In the genomic region with DNA sequence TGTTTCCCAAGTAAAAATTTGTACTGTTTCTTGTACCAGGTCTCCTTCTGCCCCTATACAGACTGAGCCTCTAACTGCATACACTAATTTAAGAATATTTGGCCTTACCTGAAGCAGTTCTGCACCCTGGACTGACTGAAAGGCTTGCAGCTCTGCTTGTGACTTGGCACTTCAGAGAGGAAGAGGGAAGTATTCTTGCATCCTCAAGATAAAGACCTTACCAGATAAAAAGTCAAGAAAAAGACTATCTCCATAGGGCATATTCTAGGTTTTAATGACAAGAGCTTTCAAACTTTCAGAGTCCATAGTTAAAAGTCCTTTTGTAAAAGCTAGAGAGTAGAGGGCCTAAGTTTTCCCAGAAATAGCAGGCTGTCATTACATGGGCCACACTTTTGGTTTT, we compare ENCODE assay signal across 9 mouse cellular contexts. TPM values are rescaled to one million over a fixed set of nuclear protein-coding genes. Genes with fewer than 3 reads are reported as not detected.
DNase-seq lines count a peak whose midpoint lies in the region; ATAC-seq and TF ChIP-seq lines count a peak whose summit lies in the region.
"Had no signal": no experiment of that assay in that cellular context is flagged by ENCODE, and none has a peak within 500 bp of the region (broad histone marks: within the 10 kb centered on the region; RNA-seq: fewer than 3 reads in every experiment).

Gp5 (minus strand) TSS at position 133 of the 400 bp plus-strand sequence.

- no peak within 1 kb of the TSS for H3K9ac ChIP-seq in heart, embryonic 14.5 days (ENCODE audit: low read length)
- peak within 1 kb of the TSS; percentile 84 for H3K9ac ChIP-seq in MEL (ENCODE audit: control insufficient read depth, low read depth, low read length, poor library complexity, severe bottlenecking)
- H3K9ac ChIP-seq in forebrain, postnatal 0 days: peak within 1 kb of the TSS; percentile 62; the same call in 1 of the 2 replicates

- H3K79me2 ChIP-seq in MEL (ENCODE audit: control insufficient read depth, insufficient read depth, low read length, poor library complexity): peaks cover 31% of the 10 kb centered on the region

- intact Hi-C loops in heart, postnatal 10 days (cut with DNase I): loop anchor here (2.0 to 5.0 kb wide), 2 partner anchors 26 to 583 kb away; no protein-coding TSS in a partner anchor

- peaks cover 10% of the 10 kb centered on the region; the same call in 1 of the 2 replicates for H3K36me3 ChIP-seq in heart, embryonic 14.5 days (ENCODE audit: control insufficient read depth, insufficient read depth, low read length)
- H3K36me3 ChIP-seq in MEL (ENCODE audit: control insufficient read depth in 1 of 2, insufficient read depth in 2 of 2, low read length in 2 of 2): peaks cover 17 to 32% of the 10 kb centered on the region in 2 experiments
- H3K36me3 ChIP-seq in forebrain, postnatal 0 days (ENCODE audit: insufficient read depth): no peaks in the 10 kb centered on the region

- H3K4me2 ChIP-seq in heart, embryonic 14.5 days (ENCODE audit: low read length): peak within 1 kb of the TSS; percentile 100
- H3K4me2 ChIP-seq in forebrain, postnatal 0 days (ENCODE audit: low read depth): peak within 1 kb of the TSS; percentile 91

- TF ChIP-seq POLR2A in MEL (IDR thresholded peaks at IDR 0.05; ENCODE audit: control insufficient read depth in 1 of 2, insufficient read depth in 1 of 2, low read depth in 1 of 2, low read length in 2 of 2, poor library complexity in 1 of 2): peak; percentile 41 to 92; a peak in 3 of 4 replicates

- no peak for ATAC-seq in heart, embryonic 14.5 days (ENCODE audit: insufficient number of reproducible peaks, insufficient read depth, low FRiP score, low read depth)
- no peak for ATAC-seq in forebrain, postnatal 0 days
- peak; percentile 64 for ATAC-seq in megakaryocyte-erythroid progenitor cell, adult 5-6 weeks (replicated peaks; ENCODE audit: low FRiP score, low TSS enrichment, poor library complexity, severe bottlenecking)
- ATAC-seq in granulocyte monocyte progenitor cell, adult 5-6 weeks (replicated peaks; ENCODE audit: poor library complexity, severe bottlenecking): no peak

- no peak for DNase-seq in heart, postnatal 10 days
- DNase-seq in MEL (ENCODE audit: low read depth, low spot score): peak; percentile 90
- DNase-seq in forebrain, postnatal 0 days: no peak
- DNase-seq in adrenal gland, adult 2 months: no peak
- DNase-seq in kidney, postnatal 36 days: no peak

- peaks cover 64% of the 10 kb centered on the region for H3K27me3 ChIP-seq in heart, embryonic 14.5 days (ENCODE audit: control insufficient read depth, insufficient read depth, low read length)
- H3K27me3 ChIP-seq in MEL (ENCODE audit: control insufficient read depth in 1 of 2, insufficient read depth in 2 of 2, low read length in 2 of 2): no peaks in the 10 kb centered on the region
- H3K27me3 ChIP-seq in forebrain, postnatal 0 days (ENCODE audit: insufficient read depth, low read length): peaks cover 6% of the 10 kb centered on the region
- H3K27me3 ChIP-seq: CH12.LX had no signal

- H3K9me3 ChIP-seq in heart, embryonic 14.5 days (ENCODE audit: control insufficient read depth, low read length): no peaks in the 10 kb centered on the region
- H3K9me3 ChIP-seq in MEL (replicated peaks; ENCODE audit: insufficient read depth, low read length): no peaks in the 10 kb centered on the region
- no peaks in the 10 kb centered on the region for H3K9me3 ChIP-seq in forebrain, postnatal 0 days (ENCODE audit: low read length)

- peak; percentile 98 to 99 for TF ChIP-seq EP300 in MEL (IDR thresholded peaks at IDR 0.05; ENCODE audit: low read depth in 1 of 2, low read length in 2 of 2)

- no peak for TF ChIP-seq RAD21 in MEL (IDR thresholded peaks at IDR 0.05; ENCODE audit: low read depth, low read length)

- TF ChIP-seq CTCF in MEL (IDR thresholded peaks at IDR 0.05 in 2 of 3, conservative IDR thresholded peaks at IDR 0.05 in 1 of 3; ENCODE audit: control insufficient read depth in 1 of 3, insufficient read depth in 1 of 3, low read depth in 2 of 3, low read length in 3 of 3, poor library complexity in 1 of 3, severe bottlenecking in 1 of 3): no peak
- TF ChIP-seq CTCF in forebrain, postnatal 0 days (IDR thresholded peaks at IDR 0.05; ENCODE audit: low read depth): no peak

- H3K4me3 ChIP-seq in heart, embryonic 14.5 days (ENCODE audit: control insufficient read depth in 1 of 2, insufficient read depth in 1 of 2, low read depth in 1 of 2, low read length in 2 of 2): peak within 1 kb of the TSS; percentile 56 to 67
- H3K4me3 ChIP-seq in MEL (ENCODE audit: control insufficient read depth in 1 of 2, insufficient read depth in 1 of 2, low read depth in 2 of 2, low read length in 2 of 2): peak within 1 kb of the TSS; percentile 75 to 79
- H3K4me3 ChIP-seq in forebrain, postnatal 0 days (ENCODE audit: low read depth, low read length): peak within 1 kb of the TSS; percentile 57

- H3K27ac ChIP-seq in heart, embryonic 14.5 days (replicated peaks in 1 of 2; ENCODE audit: control insufficient read depth in 1 of 2, insufficient read depth in 1 of 2, low read depth in 2 of 2, low read length in 2 of 2): no peak within 1 kb of the TSS
- peak within 1 kb of the TSS; percentile 97 for H3K27ac ChIP-seq in MEL (ENCODE audit: control insufficient read depth, low read depth, low read length)
- no peak within 1 kb of the TSS for H3K27ac ChIP-seq in forebrain, postnatal 0 days (ENCODE audit: low read depth, low read length)

- H3K4me1 ChIP-seq in heart, embryonic 14.5 days (ENCODE audit: control insufficient read depth in 2 of 2, insufficient read depth in 2 of 2, low read length in 2 of 2): peaks cover 2 to 18% of the 10 kb centered on the region in 2 experiments; a peak in 3 of 4 replicates
- H3K4me1 ChIP-seq in MEL (ENCODE audit: control insufficient read depth in 1 of 2, insufficient read depth in 2 of 2, low read length in 2 of 2): peaks cover 23 to 33% of the 10 kb centered on the region in 2 experiments
- H3K4me1 ChIP-seq in forebrain, postnatal 0 days (ENCODE audit: insufficient read depth): 0 out of 2 replicates have a peak, but pooled peaks cover 7% of the 10 kb centered on the region

TF ChIP-seq in MEL, 35 proteins besides CTCF, POLR2A, EP300 and RAD21 (continues in another document):
- TF ChIP-seq MEF2A (IDR thresholded peaks at IDR 0.05; ENCODE audit: extremely low read depth, insufficient replicate concordance, low read depth, low read length, poor library complexity, severe bottlenecking) (no peak), MAX (IDR thresholded peaks at IDR 0.05; ENCODE audit: low read length) (0 out of 2 replicates have a peak, but pooled peaks have one; percentile 9), KAT2A (conservative IDR thresholded peaks at IDR 0.05; ENCODE audit: low read depth, low read length) (0 out of 2 replicates have a peak, but pooled peaks have one; percentile 34), USF2 (IDR thresholded peaks at IDR 0.05; ENCODE audit: borderline replicate concordance in 1 of 2, insufficient read depth in 1 of 2, low read depth in 1 of 2, low read length in 2 of 2) (no peak), CHD2 (IDR thresholded peaks at IDR 0.05; ENCODE audit: low read length) (peak; percentile 42; the same call in 1 of the 2 replicates), HCFC1 (IDR thresholded peaks at IDR 0.05; ENCODE audit: low read depth, low read length) (peak; percentile 63), MXI1 (IDR thresholded peaks at IDR 0.05; ENCODE audit: low read depth, low read length) (peak; percentile 55; the same call in 1 of the 2 replicates), ETS1 (IDR thresholded peaks at IDR 0.05; ENCODE audit: low read depth, low read length) (peak; percentile 90), ELF1 (IDR thresholded peaks at IDR 0.05; ENCODE audit: low read depth, low read length) (peak; percentile 48; the same call in 1 of the 2 replicates), BHLHE40 (IDR thresholded peaks at IDR 0.05; ENCODE audit: borderline replicate concordance, low read depth, low read length) (peak; percentile 83), NRF1 (IDR thresholded peaks at IDR 0.05; ENCODE audit: insufficient read depth, low read depth, low read length, poor library complexity, severe bottlenecking) (no peak), USF1 (IDR thresholded peaks at IDR 0.05; ENCODE audit: low read depth, low read length) (no peak), POLR2AphosphoS5 (IDR thresholded peaks at IDR 0.05; ENCODE audit: borderline replicate concordance, low read depth, low read length) (no peak), TCF12 (IDR thresholded peaks at IDR 0.05; ENCODE audit: low read depth, low read length) (peak; percentile 98), ZKSCAN1 (IDR thresholded peaks at IDR 0.05; ENCODE audit: low read depth, low read length) (no peak), SIN3A (IDR thresholded peaks at IDR 0.05; ENCODE audit: low read length) (peak; percentile 94), SMC3 (IDR thresholded peaks at IDR 0.05; ENCODE audit: low read depth, low read length) (no peak; the same call in 1 of the 2 replicates), POLR2AphosphoS2 (IDR thresholded peaks at IDR 0.05; ENCODE audit: low read length) (peak; percentile 98), NELFE (IDR thresholded peaks at IDR 0.05; ENCODE audit: low read depth, low read length) (peak; percentile 82), GABPA (IDR thresholded peaks at IDR 0.05; ENCODE audit: low read depth, low read length) (peak; percentile 68; the same call in 1 of the 2 replicates), ZNF384 (IDR thresholded peaks at IDR 0.05; ENCODE audit: low read depth, low read length) (peak; percentile 56), CHD1 (IDR thresholded peaks at IDR 0.05; ENCODE audit: low read depth, low read length) (no peak), MYB (IDR thresholded peaks at IDR 0.05; ENCODE audit: low read depth, low read length) (no peak)

RNA-seq across cellular contexts. Expression of gene Gp5, which starts in this region (rescaled TPM):
- polyA plus RNA-seq in heart, embryonic 14.5 days (2014; fragmentation: Nextera tagmentation; extraction: Ambion mirVana): 0.50 and 0.63 TPM in 2 replicates
- under 1 TPM; 0.42 to 0.67 TPM for total RNA-seq in heart, postnatal 10 days (2021)
- 49.0 and 59.2 TPM in 2 replicates for total RNA-seq in MEL (2012; rRNA removed)
- polyA plus RNA-seq in MEL (2012; ENCODE audit: insufficient read depth in 1 of 2, insufficient read length in 2 of 2, low read depth in 1 of 2, low replicate concordance in 2 of 2, missing spikeins in 1 of 2): 10 to 100 TPM in 1 of 2 experiments, not detected in 1; 63.1 TPM
- 0.24 and 0.54 TPM in 2 replicates for total RNA-seq in forebrain, postnatal 0 days (2014; rRNA removed)
- polyA plus RNA-seq in forebrain, postnatal 0 days (2015; fragmentation: Nextera tagmentation; extraction: Ambion mirVana): 0.43 and 0.82 TPM in 2 replicates
- total RNA-seq in megakaryocyte-erythroid progenitor cell, adult 5-6 weeks (2014; fragmentation: Nextera tagmentation): 9.4 and 13.1 TPM in 2 replicates
- total RNA-seq in megakaryocyte-erythroid progenitor cell, adult 5-6 weeks (2017): 14.5 and 17.1 TPM in 2 replicates
- under 1 TPM in 1 of 2 experiments, not detected in 1; 0.17 TPM for total RNA-seq in adrenal gland, adult 2 months (2021)
- polyA plus RNA-seq in adrenal gland, adult 2 months (2012; rRNA removed): 0.04 and 0.35 TPM in 2 replicates
- not detected in 2 replicates for total RNA-seq in granulocyte monocyte progenitor cell, adult 5-6 weeks (2014; fragmentation: Nextera tagmentation)
- 1.4 TPM in 1 of 2 replicates, not detected in the other for total RNA-seq in granulocyte monocyte progenitor cell, adult 5-6 weeks (2017)

Comparison
In these comparisons a context has a peak if more than half of its experiments do, and no peak if none do; other contexts are left out.
1. RNA of gene Gp5 (polyA plus RNA-seq): 63.1 TPM in MEL; 0.43 to 0.82 TPM in forebrain, postnatal 0 days, 0.50 to 0.63 TPM in heart, embryonic 14.5 days and 0.04 to 0.35 TPM in adrenal gland, adult 2 months; every median in the first group is over 10 times any median in the second.
2. Peak in every context shown above with its lines, with median percentiles within 50 percentile points of each other: H3K4me3 ChIP-seq.